Mouse (Mus musculus) gastrocnemius, adult 2 months (tissue): Measurements from ENCODE around the gene Tfap2d. TPM values are rescaled to one million over a fixed set of nuclear protein-coding genes. Genes with fewer than 3 reads are reported as not detected.

Source experiments
- DNase-seq: peaks from one replicate; pipeline ENCODE4 v3.0.0; 2022
- H3K27ac ChIP-seq: fragments of 200-600 bp; 2 replicates; pipeline ENCODE4 v1.8.1; 2022; ENCODE audit warnings: mild to moderate bottlenecking
- H3K4me3 ChIP-seq: fragments of 200-600 bp; 2 replicates; pipeline ENCODE4 v1.8.1; 2022; ENCODE audit warnings: mild to moderate bottlenecking, moderate library complexity
- CTCF ChIP-seq: fragments of 200-600 bp; IDR thresholded peaks from 2 replicates; pipeline ENCODE4 v1.8.1; 2022; ENCODE audit warnings: antibody characterized with exemption, mild to moderate bottlenecking, moderate library complexity
- intact Hi-C: fragments of 180-260 bp; cut with DNase I; formaldehyde crosslinking; loops from one replicate; pipeline ENCODE4 v1.15.1; 2025
- total RNA-seq, 2 experiments: library from RNA; stranded (reverse); gene quantifications; 2 replicates each; pipeline ENCODE4 v1.2.3; 2021

Tfap2d gene
- total RNA-seq, 2 experiments from 2014 or later = not detected

DNA sequence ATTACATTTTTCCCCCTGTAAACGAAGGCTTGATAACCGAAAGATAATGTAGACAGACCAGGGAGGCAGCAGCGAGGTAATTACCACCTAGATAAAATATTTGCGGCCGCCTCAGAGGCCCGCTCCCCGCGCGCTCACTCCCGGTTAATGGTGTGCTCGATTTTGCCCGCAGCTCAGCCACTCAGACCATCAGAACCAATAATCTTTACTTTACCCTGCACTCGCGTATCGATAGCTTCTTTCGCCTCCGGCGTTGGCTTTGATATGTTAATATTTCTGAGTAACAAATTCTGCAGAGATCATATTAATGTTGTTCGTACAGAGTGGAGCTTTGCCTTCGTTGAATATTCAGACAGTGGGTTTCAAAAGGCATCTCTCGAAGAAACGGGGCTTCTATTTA, 8.2 kb downstream of the Tfap2d start:
- no peak for TF ChIP-seq CTCF
- DNase-seq = no peak
- no peak overlapping the region for H3K4me3 ChIP-seq
- intact Hi-C loops = no loop called here
- no peak overlapping the region for H3K27ac ChIP-seq

GRCm38 (mm10) chr1:19178742-19179397, 76.0 kb downstream of the Tfap2d start:
- Histone ChIP-seq H3K27ac (no peak overlapping the region), H3K4me3 (no peak overlapping the region)
- intact Hi-C loops = no loop called here
- DNase-seq = no peak
- TF ChIP-seq CTCF = peak; percentile 58

DNA sequence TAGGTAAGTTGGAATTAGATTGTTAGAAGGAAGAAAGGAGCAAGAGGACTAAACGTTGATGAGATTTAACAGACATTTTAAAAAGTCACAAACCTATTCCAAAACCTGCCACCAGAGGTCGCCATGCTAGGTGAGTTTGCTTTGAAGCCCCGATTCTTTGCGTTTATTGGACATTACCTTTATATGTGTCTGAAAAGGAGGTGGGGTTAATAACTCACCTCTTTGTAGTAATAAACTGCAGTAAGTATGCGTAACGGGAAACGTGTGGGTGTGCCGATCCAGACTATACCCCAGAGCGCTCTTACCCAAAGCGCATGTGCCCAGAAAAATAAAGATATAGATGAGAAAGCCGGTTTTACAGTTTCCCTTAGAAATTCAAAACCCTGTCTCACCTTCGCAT, 102.8 kb downstream of the Tfap2d start:
- no peak overlapping the region for H3K4me3 ChIP-seq
- TF ChIP-seq CTCF = peak; percentile 67
- no peak for DNase-seq
- no peak overlapping the region for H3K27ac ChIP-seq
- intact Hi-C loops = no loop called here

GRCm38 (mm10) chr1:19206194-19206593, 103.4 kb downstream of the Tfap2d start:
- DNase-seq = no peak
- intact Hi-C loops = no loop called here
- H3K4me3 ChIP-seq = no peak overlapping the region
- TF ChIP-seq CTCF = no peak
- H3K27ac ChIP-seq = no peak overlapping the region

- intact Hi-C loops = no loop called here
Measured at GRCm38 (mm10) chr1:19207611-19208010, 104.8 kb downstream of the Tfap2d start.

GRCm38 (mm10) chr1:19208641-19209358, 106.0 kb downstream of the Tfap2d start, which contains the start of gene Tfap2b:
TSS of gene Tfap2b (plus strand) at chr1:19208914.
- H3K4me3 ChIP-seq = peak within 1 kb of the TSS; percentile 44
- intact Hi-C loops = no loop called here

More at GRCm38 (mm10) chr1:19207611-19208010, 104.8 kb downstream of the Tfap2d start:
- DNase-seq = no peak
- Histone ChIP-seq H3K4me3 (no peak overlapping the region), H3K27ac (no peak overlapping the region)
- no peak for TF ChIP-seq CTCF

DNA sequence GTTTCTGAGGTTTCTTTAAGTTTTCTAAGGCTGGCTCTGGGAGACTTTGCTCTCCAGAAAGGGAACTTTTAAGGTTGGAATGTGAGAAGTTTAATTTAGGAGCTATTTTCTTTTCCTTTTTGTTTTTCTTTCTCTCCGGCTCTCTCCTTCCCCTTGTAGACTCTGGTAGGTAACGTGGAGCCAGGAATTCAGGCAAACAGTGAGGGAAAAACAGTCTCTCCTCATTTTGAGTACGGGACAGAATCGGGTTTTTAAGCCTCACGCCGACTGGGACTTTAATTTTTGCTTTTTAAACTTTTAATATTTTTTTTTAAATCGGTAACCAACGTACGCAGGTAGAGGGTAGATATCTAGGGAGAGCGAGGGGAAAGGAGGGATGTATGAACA, 106.5 kb downstream of the Tfap2d start:
- no peak for DNase-seq
- H3K4me3 ChIP-seq = no peak overlapping the region
- H3K27ac ChIP-seq = no peak overlapping the region
- intact Hi-C loops = no loop called here
- no peak for TF ChIP-seq CTCF

More at GRCm38 (mm10) chr1:19208641-19209358, 106.0 kb downstream of the Tfap2d start, which contains the start of gene Tfap2b:
- no peak for TF ChIP-seq CTCF
- no peak within 1 kb of the TSS for H3K27ac ChIP-seq
- DNase-seq = no peak

GRCm38 (mm10) chr1:19209776-19210175, 107.0 kb downstream of the Tfap2d start:
- DNase-seq = no peak
- intact Hi-C loops = no loop called here
- Histone ChIP-seq H3K4me3 (peak overlapping the region; percentile 44), H3K27ac (no peak overlapping the region)
- TF ChIP-seq CTCF = no peak

DNA sequence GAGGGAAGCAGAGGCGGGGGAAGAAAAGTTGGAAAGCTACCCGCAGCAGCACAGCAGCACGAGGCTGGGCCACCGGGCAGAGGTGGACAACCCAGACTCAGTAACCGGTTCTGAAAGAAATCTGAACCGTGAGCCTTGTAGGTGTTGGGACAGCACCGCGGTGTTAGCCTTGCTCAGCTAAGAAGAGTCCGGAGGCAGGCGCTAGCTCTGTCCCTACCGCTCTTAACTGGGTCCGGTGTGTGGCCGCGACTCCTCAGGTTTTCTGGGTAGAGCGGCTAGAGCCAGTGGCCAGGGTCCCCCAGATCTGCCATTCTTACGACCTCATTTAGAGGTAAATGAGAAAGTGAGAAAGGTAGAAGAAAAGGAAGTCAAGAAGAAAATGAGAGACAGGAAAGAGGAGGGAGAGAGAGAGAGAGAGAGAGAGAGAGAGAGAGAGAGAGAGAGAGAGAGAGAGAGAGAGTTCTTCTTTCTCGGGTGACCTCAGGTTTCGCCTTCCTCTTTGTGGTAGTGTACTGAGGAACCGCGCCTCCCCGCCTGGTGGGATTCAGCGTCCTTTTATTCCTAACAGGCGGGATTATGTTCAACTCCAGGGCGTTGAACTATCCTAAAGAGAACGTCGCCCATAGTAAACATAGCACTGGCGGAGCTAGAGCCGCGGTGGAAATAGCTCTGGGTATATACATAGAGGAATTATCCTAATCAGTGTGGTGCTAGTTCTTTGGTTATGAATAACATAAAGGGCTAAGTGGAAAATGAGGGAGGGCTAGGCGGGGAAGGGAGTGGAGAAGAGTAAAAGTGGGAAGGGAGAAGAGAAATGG, 107.6 kb downstream of the Tfap2d start:
- no peak for TF ChIP-seq CTCF
- DNase-seq = no peak
- Histone ChIP-seq H3K4me3 (peak overlapping the region; percentile 44), H3K27ac (no peak overlapping the region)
- intact Hi-C loops = no loop called here

DNA sequence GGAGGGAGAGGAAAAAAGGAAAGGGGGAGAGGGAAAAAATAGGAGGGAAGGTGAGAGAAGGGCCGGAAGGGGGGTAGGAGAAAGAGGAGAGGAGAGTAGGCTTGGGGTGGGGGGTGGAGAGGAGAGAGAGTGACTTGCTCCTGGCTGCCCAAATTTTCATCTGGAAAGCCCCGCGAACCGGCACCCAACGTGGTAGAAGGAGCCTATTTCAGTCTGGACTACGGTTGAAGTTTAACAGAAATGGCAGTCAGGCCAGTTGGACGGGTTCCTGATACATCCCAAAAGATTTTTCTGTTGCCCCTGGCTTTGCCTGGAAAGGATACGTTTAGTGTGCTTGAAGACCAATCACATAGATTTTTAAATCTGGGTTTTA, 108.2 kb downstream of the Tfap2d start:
- no peak overlapping the region for H3K4me3 ChIP-seq
- intact Hi-C loops = no loop called here
- H3K27ac ChIP-seq = no peak overlapping the region
- TF ChIP-seq CTCF = no peak
- no peak for DNase-seq

DNA sequence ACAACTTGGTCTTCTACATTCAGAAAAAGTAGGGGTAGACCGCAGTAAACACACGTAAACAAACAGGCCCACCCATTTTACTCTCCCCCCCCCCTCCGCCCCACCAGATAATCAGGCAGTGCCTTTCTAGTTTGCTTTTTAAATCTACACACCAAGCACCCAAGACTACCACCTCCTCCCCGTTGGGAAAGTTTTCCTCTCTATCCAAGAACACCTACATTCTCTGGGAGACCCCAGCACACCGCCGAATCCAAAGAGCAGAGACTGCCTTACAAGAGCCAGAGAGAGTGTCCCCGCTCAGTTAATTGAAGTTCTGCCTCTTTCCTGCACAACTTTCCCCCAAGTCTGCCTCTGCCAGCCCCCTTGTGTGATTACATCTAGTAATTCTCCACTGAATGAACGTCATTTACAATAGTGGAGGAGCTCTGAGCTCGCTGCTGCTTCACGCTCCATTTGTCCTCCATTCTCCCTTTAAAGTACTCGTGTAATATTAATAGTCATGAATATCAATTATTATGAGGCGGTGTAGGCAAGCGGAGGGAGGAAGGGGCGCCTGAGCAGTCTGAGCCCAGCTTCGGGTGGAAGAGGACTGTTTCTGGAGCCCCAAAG, 108.8 kb downstream of the Tfap2d start:
- intact Hi-C loops = no loop called here
- Histone ChIP-seq H3K4me3 (no peak overlapping the region), H3K27ac (no peak overlapping the region)
- TF ChIP-seq CTCF = no peak
- DNase-seq = no peak

- intact Hi-C loops = no loop called here
- Histone ChIP-seq H3K27ac (no peak overlapping the region), H3K4me3 (no peak overlapping the region)
- DNase-seq = no peak
- TF ChIP-seq CTCF = no peak
Measured at GRCm38 (mm10) chr1:19212691-19213090, 109.9 kb downstream of the Tfap2d start.

DNA sequence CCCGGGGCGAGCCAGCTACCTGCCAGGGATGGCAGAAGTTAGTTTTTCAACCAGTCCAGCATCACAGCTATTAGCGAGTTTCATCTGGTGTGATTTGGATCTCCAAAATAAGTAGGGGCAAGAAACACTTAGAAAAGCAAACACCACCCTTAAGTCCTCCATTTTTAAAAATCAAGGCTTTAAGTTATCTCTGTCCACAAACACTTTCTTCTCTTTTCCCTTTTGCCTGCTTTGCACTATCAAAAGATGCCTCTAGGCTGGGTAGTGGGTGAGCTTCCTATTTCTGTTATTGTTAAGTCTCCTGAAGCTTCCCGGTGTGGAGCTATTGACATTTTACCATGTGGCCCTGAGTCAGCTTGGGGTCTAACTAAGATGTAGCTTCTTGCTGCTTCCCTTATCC, 110.3 kb downstream of the Tfap2d start:
- DNase-seq = no peak
- TF ChIP-seq CTCF = no peak
- H3K4me3 ChIP-seq = no peak overlapping the region
- H3K27ac ChIP-seq = no peak overlapping the region
- intact Hi-C loops = no loop called here
